Mouse (Mus musculus): Measurements from ENCODE around the gene Rhox2a.
"Not testable (repeated sequence)": the region's sequence is repeated elsewhere in the genome, so short reads cannot be mapped to it uniquely, and the experiment has no call there.

DNA sequence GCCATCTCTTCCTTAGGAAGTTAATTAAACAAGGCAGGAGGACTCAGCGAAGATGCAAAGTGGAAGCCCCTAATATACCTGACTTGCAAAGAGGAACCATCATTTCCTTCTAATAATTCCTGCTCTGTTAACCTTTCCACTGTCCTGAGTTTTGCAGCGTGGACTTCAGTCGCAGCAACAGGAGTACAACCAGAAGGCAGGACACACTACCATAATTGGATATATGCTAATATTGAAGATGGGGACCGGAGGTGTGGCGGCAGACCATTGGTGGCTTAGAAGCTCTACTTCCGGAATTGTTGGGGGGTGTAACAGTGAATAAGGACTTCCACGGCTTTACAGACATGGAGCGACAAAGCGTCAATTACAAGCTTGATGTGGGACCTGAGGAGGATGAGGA is at the start of gene Rhox2a:
- TF ChIP-seq CTCF (IDR thresholded peaks at IDR 0.05; ENCODE audit: control insufficient read depth, insufficient read depth, insufficient replicate concordance, low read depth, low read length); POLR2A (IDR thresholded peaks at IDR 0.05; ENCODE audit: control insufficient read depth, low read depth, low read length): not testable (repeated sequence)

Measured in testis, adult 2 months (tissue).